Mouse (Mus musculus): ENCODE measurements around the gene 6330403K07Rik.

GRCm38 (mm10) chr11:71012743-71013142, 20.6 kb downstream of the 6330403K07Rik start:
- TF ChIP-seq POLR2A (IDR thresholded peaks at IDR 0.05; ENCODE audit: low read depth, low read length), result no peak
- TF ChIP-seq CTCF (conservative IDR thresholded peaks at IDR 0.05; ENCODE audit: insufficient read depth, insufficient read length, low read depth, low read length), result no peak; the same call in 1 of the 2 replicates

Data from kidney, adult 2 months (tissue).